Mouse (Mus musculus): ENCODE measurements around the gene Hoxd3. TPM values are rescaled to one million over a fixed set of nuclear protein-coding genes. Genes with fewer than 3 reads are reported as not detected.
A peak's percentile ranks its signal among the peaks of the same experiment; 100 is the strongest.

Gene Hoxd3
- polyA plus RNA-seq, 1 experiment from 2014 or later, result not detected

DNA sequence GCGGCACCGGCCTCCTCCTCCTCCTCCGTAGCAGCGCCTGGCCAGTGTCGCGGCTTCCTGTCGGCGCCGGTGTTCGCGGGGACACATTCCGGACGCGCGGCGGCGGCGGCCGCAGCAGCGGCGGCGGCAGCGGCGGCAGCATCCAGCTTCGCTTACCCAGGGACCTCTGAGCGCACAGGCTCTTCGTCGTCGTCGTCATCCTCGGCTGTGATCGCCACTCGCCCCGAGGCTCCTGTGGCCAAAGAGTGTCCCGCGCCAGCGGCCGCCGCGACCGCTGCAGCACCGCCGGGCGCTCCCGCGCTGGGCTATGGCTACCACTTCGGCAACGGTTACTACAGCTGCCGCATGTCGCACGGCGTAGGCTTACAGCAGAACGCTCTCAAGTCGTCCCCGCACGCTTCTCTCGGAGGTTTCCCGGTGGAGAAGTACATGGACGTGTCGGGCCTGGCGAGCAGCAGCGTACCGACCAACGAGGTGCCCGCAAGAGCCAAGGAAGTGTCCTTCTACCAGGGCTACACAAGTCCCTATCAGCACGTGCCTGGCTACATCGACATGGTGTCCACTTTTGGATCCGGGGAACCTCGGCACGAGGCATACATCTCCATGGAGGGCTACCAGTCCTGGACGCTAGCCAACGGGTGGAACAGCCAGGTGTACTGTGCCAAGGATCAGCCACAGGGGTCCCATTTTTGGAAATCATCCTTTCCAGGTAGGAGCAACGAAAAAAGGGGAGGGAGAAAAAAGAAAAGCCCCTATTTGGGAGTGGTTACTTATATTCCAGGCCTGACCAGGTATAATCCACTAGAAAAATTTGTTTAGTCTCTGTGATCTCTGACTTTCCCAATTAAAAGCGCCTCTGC is 43.1 kb upstream of the Hoxd3 start:
- Histone ChIP-seq H3K4me3 (ENCODE audit: low read depth, low read length) (peak overlapping the region; percentile 35), H3K9me3 (ENCODE audit: low read length) (no peaks in the 10 kb centered on the region), H3K36me3 (ENCODE audit: insufficient read depth, low read length) (no peaks in the 10 kb centered on the region), H3K27me3 (replicated peaks; ENCODE audit: insufficient read depth, low read length) (peaks cover 88% of the 10 kb centered on the region), H3K4me2 (replicated peaks; ENCODE audit: low read depth, low read length) (peak overlapping the region; percentile 73), H3K4me1 (ENCODE audit: insufficient read depth, low read depth, low read length) (peaks cover 4% of the 10 kb centered on the region), H3K9ac (replicated peaks; ENCODE audit: low read depth) (no peak overlapping the region), H3K27ac (ENCODE audit: low read length) (no peak overlapping the region)
- no peak for TF ChIP-seq CTCF (IDR thresholded peaks at IDR 0.05)
- TF ChIP-seq EP300 (IDR thresholded peaks at IDR 0.05), result no peak
- DNase-seq (ENCODE audit: low spot score) (no peak), ATAC-seq (peak; percentile 16; the same call in 1 of the 2 replicates)
- 1% methylated on average over 43 of the region's 74 CpGs for WGBS

DNA sequence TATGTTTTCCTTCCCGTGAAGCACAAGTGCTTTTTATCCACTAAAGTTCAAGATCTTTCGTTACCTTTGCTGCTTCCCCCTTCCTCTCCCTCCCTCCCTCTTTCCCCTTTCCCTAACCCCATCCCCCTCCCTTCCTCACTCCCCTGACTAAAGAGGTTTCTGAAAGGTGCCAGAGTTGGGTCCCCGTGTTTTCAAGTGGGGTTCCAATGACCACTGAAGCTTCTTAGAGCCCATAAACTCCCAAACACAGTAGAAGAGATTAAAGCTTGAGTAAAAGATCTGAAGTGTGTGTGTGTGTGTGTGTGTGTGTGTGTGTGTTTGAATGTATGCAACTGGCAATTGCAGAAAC is 42.5 kb upstream of the Hoxd3 start:
- no peak overlapping the region for H3K27ac ChIP-seq (ENCODE audit: low read length)
- no peak overlapping the region for H3K4me2 ChIP-seq (replicated peaks; ENCODE audit: low read depth, low read length)
- no peak overlapping the region for H3K9ac ChIP-seq (replicated peaks; ENCODE audit: low read depth)
- peaks cover 4% of the 10 kb centered on the region for H3K4me1 ChIP-seq (ENCODE audit: insufficient read depth, low read depth, low read length)
- 3% methylated on average over 3 of the region's 3 CpGs for WGBS
- H3K36me3 ChIP-seq (ENCODE audit: insufficient read depth, low read length), result no peaks in the 10 kb centered on the region
- H3K27me3 ChIP-seq (replicated peaks; ENCODE audit: insufficient read depth, low read length), result peaks cover 89% of the 10 kb centered on the region
- H3K9me3 ChIP-seq (ENCODE audit: low read length), result no peaks in the 10 kb centered on the region
- ATAC-seq (no peak), DNase-seq (ENCODE audit: low spot score) (no peak)
- H3K4me3 ChIP-seq (ENCODE audit: low read depth, low read length), result no peak overlapping the region
- TF ChIP-seq CTCF (IDR thresholded peaks at IDR 0.05) (no peak), EP300 (IDR thresholded peaks at IDR 0.05) (no peak)

DNA sequence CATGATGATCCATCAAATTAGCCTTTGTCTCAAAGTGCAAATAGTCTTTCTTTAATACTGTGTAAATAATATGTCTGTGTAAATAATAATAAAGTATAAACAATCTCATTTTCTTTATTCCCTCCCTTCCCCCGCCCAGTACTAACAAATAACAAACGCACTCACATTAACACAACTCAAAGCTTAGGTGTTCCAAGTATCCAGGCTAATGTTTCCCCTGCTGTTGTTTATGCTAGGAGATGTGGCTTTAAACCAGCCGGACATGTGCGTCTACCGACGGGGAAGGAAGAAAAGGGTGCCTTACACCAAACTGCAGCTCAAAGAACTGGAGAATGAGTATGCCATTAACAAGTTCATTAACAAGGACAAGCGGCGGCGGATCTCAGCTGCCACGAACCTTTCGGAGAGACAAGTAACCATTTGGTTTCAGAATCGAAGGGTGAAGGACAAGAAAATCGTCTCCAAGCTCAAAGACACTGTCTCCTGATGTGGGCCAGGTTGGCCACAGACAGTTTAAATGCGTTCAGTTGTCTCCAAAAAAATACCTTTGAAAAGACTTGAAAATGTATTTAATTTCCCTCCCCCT is 42.0 kb upstream of the Hoxd3 start:
- no peaks in the 10 kb centered on the region for H3K9me3 ChIP-seq (ENCODE audit: low read length)
- peaks cover 88% of the 10 kb centered on the region for H3K27me3 ChIP-seq (replicated peaks; ENCODE audit: insufficient read depth, low read length)
- H3K4me3 ChIP-seq (ENCODE audit: low read depth, low read length), result no peak overlapping the region
- H3K27ac ChIP-seq (ENCODE audit: low read length), result no peak overlapping the region
- no peaks in the 10 kb centered on the region for H3K36me3 ChIP-seq (ENCODE audit: insufficient read depth, low read length)
- H3K9ac ChIP-seq (replicated peaks; ENCODE audit: low read depth), result no peak overlapping the region
- ATAC-seq (no peak), DNase-seq (ENCODE audit: low spot score) (no peak)
- no peak overlapping the region for H3K4me2 ChIP-seq (replicated peaks; ENCODE audit: low read depth, low read length)
- H3K4me1 ChIP-seq (ENCODE audit: insufficient read depth, low read depth, low read length), result peaks cover 4% of the 10 kb centered on the region
- TF ChIP-seq EP300 (IDR thresholded peaks at IDR 0.05) (no peak), CTCF (IDR thresholded peaks at IDR 0.05) (no peak)
- 3% methylated on average over 14 of the region's 14 CpGs for WGBS

DNA sequence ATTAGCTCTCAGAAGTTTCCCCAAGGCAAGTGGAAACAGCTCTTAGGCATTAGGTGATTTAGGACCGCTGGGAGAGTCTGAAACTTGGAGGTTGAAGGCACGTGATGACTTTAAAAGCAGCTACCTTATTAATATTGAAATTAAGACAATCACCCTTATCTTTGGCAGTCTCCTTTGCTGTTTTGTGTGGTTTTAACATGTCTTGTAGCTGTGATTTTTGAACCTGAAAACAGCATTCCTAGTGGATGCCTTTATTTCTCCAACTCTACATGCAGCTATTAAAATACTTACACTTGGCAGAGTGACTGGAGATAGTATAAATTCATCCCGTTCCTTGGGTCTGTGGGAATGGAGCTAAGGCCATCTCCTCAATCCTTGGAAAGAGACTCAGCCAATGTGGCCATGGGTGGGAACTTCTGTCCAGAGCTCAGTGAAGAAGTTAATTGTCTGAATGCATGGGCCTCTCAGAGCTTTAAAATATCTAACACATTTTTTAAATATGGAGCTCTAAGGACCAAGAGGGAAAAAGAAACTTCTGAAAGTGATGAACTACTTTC is 41.0 kb upstream of the Hoxd3 start:
- no peak for TF ChIP-seq CTCF (IDR thresholded peaks at IDR 0.05)
- no peak for TF ChIP-seq EP300 (IDR thresholded peaks at IDR 0.05)
- DNase-seq (ENCODE audit: low spot score) (no peak), ATAC-seq (no peak)
- Histone ChIP-seq H3K27ac (ENCODE audit: low read length) (no peak overlapping the region), H3K4me3 (ENCODE audit: low read depth, low read length) (no peak overlapping the region), H3K9me3 (ENCODE audit: low read length) (no peaks in the 10 kb centered on the region), H3K9ac (replicated peaks; ENCODE audit: low read depth) (no peak overlapping the region), H3K36me3 (ENCODE audit: insufficient read depth, low read length) (no peaks in the 10 kb centered on the region), H3K4me2 (replicated peaks; ENCODE audit: low read depth, low read length) (no peak overlapping the region), H3K4me1 (ENCODE audit: insufficient read depth, low read depth, low read length) (peaks cover 4% of the 10 kb centered on the region), H3K27me3 (replicated peaks; ENCODE audit: insufficient read depth, low read length) (peaks cover 88% of the 10 kb centered on the region)
- WGBS, result 7% methylated on average over 3 of the region's 3 CpGs

DNA sequence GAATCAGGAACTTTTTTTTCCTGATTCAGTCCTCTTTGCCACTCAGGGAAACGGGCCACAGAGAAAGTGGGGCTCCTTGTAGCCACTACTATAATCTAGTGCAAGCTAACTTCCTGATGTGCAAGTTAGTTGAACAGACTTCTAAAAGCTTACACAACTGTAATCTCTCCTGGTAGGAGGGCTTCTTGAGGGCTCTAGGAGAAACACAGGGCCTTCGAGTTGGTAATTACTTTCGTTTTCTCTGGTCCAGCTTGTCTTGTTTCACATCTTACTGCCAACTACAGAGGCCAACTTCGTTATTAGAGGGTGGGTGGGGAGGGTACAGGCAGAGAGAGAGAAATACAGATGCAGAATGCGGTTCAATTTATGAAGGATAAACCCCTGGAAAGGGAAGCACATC is 39.9 kb upstream of the Hoxd3 start:
- no peak overlapping the region for H3K9ac ChIP-seq (replicated peaks; ENCODE audit: low read depth)
- no peak for DNase-seq (ENCODE audit: low spot score)

More for the DNA sequence above, 39.9 kb upstream of the Hoxd3 start:
- peak overlapping the region; percentile 10; the same call in 1 of the 2 replicates for H3K4me3 ChIP-seq (ENCODE audit: low read depth, low read length)
- ATAC-seq, result no peak
- H3K4me2 ChIP-seq (replicated peaks; ENCODE audit: low read depth, low read length), result no peak overlapping the region; the same call in 1 of the 2 replicates
- H3K9me3 ChIP-seq (ENCODE audit: low read length), result no peaks in the 10 kb centered on the region
- WGBS, result 16% methylated on average over 5 of the region's 5 CpGs
- peaks cover 91% of the 10 kb centered on the region for H3K27me3 ChIP-seq (replicated peaks; ENCODE audit: insufficient read depth, low read length)
- peaks cover 4% of the 10 kb centered on the region for H3K4me1 ChIP-seq (ENCODE audit: insufficient read depth, low read depth, low read length)
- no peak overlapping the region for H3K27ac ChIP-seq (ENCODE audit: low read length)
- no peaks in the 10 kb centered on the region for H3K36me3 ChIP-seq (ENCODE audit: insufficient read depth, low read length)
- TF ChIP-seq CTCF (IDR thresholded peaks at IDR 0.05), result no peak
- no peak for TF ChIP-seq EP300 (IDR thresholded peaks at IDR 0.05)
